Mouse (Mus musculus) heart, adult 2 months (tissue): Measurements from ENCODE around the gene Arl4c.

ENCODE experiments used
- CTCF ChIP-seq: fragments of 200-600 bp; IDR thresholded peaks from 2 replicates; pipeline ENCODE4 v1.8.1; 2022; ENCODE audit warnings: antibody characterized with exemption, mild to moderate bottlenecking, moderate library complexity
- EP300 ChIP-seq: fragments of 200-500 bp; IDR thresholded peaks from 2 replicates; pipeline ENCODE4 v1.6.1; 2011; ENCODE audit warnings: low read depth, low read length, control low read depth; ENCODE audit not compliant: insufficient read depth
- POLR2A ChIP-seq: fragments of 200-500 bp; IDR thresholded peaks from 2 replicates; pipeline ENCODE4 v1.6.1; 2011; ENCODE audit warnings: mild to moderate bottlenecking, low read depth, low read length, control low read depth; ENCODE audit not compliant: insufficient read depth

DNA sequence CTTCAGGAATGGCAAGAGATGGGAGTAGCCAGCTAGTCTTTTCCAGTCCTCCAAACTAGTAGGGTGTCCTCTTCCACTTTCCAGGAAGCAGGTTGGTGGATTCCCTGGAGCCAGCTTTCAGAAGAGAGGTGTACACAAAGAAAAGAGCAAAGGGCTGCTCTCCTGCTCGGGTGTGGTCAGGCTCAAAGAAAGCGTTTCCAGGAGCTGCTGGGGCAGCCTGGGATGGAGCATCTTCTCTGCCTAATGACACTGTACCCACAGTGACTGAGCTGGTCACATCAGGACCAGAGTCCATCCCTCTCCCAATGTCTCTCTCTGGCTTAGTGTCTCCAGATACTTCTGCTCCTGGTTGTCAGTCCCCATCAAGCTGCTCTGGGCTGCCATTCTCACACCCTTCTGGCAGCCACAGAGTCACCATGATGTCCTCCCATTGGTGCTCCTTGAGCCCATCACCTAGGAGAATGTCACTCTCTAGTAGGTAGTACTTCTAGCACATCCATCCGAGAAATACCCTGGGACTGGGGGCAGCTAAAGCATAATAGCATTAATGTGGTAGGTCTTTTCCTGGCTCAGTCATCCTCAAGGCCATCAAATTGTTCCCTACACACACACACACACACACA, 46.4 kb downstream of the Arl4c start:
- TF ChIP-seq POLR2A (no peak), CTCF (no peak), EP300 (no peak)
